Mouse (Mus musculus) lung, postnatal 25 days (tissue): ENCODE data around the gene Srsf3.
"Not testable (repeated sequence)": the region's sequence is repeated elsewhere in the genome, so short reads cannot be mapped to it uniquely, and the experiment has no call there.

Experiments
- DNase-seq: peaks from one replicate; pipeline ENCODE4 v3.0.0; 2022; ENCODE audit warnings: low spot score

The Srsf3 gene

GRCm38 (mm10) chr17:29063988-29064285 is 31.5 kb downstream of the Srsf3 start:
- no peak for DNase-seq

GRCm38 (mm10) chr17:29065245-29065940 is 33.0 kb downstream of the Srsf3 start:
- DNase-seq = no peak

- no peak for DNase-seq
Measured at GRCm38 (mm10) chr17:29065971-29066370, 33.5 kb downstream of the Srsf3 start.

GRCm38 (mm10) chr17:29067416-29067815 is 35.0 kb downstream of the Srsf3 start:
- DNase-seq = not testable (repeated sequence)

- no peak for DNase-seq
Measured at GRCm38 (mm10) chr17:29067847-29068246, 35.4 kb downstream of the Srsf3 start.

GRCm38 (mm10) chr17:29069063-29069462 is 36.6 kb downstream of the Srsf3 start:
- no peak for DNase-seq

GRCm38 (mm10) chr17:29071820-29072219 is 39.4 kb downstream of the Srsf3 start:
- no peak for DNase-seq

- DNase-seq = peak; percentile 28
Measured at GRCm38 (mm10) chr17:29072701-29073307, 40.4 kb downstream of the Srsf3 start.

GRCm38 (mm10) chr17:29073313-29073712 is 40.9 kb downstream of the Srsf3 start:
- DNase-seq = no peak

- no peak for DNase-seq
Measured at GRCm38 (mm10) chr17:29074085-29074484, 41.7 kb downstream of the Srsf3 start.

GRCm38 (mm10) chr17:29076235-29076634 is 43.8 kb downstream of the Srsf3 start:
- no peak for DNase-seq

- DNase-seq = peak; percentile 60
Measured at GRCm38 (mm10) chr17:29077786-29078509, 45.5 kb downstream of the Srsf3 start.

- peak; percentile 81 for DNase-seq
Measured at GRCm38 (mm10) chr17:29078519-29079383, 46.3 kb downstream of the Srsf3 start.

GRCm38 (mm10) chr17:29080758-29081617 is 48.6 kb downstream of the Srsf3 start:
- no peak for DNase-seq

GRCm38 (mm10) chr17:29081618-29082381 is 49.4 kb downstream of the Srsf3 start:
- DNase-seq = no peak

- DNase-seq = no peak
Measured at GRCm38 (mm10) chr17:29083586-29083985, 51.2 kb downstream of the Srsf3 start.

- DNase-seq = no peak
Measured at GRCm38 (mm10) chr17:29084656-29085055, 52.2 kb downstream of the Srsf3 start.

GRCm38 (mm10) chr17:29085266-29085665 is 52.8 kb downstream of the Srsf3 start:
- no peak for DNase-seq

- no peak for DNase-seq
Measured at GRCm38 (mm10) chr17:29086916-29087315, 54.5 kb downstream of the Srsf3 start.

- no peak for DNase-seq
Measured at GRCm38 (mm10) chr17:29090776-29091175, 58.3 kb downstream of the Srsf3 start, which contains the start of gene Cdkn1a. TSS of gene Cdkn1a (plus strand) at chr17:29090976.
